Mouse (Mus musculus): Measurements from ENCODE around the gene Pax2.

DNA sequence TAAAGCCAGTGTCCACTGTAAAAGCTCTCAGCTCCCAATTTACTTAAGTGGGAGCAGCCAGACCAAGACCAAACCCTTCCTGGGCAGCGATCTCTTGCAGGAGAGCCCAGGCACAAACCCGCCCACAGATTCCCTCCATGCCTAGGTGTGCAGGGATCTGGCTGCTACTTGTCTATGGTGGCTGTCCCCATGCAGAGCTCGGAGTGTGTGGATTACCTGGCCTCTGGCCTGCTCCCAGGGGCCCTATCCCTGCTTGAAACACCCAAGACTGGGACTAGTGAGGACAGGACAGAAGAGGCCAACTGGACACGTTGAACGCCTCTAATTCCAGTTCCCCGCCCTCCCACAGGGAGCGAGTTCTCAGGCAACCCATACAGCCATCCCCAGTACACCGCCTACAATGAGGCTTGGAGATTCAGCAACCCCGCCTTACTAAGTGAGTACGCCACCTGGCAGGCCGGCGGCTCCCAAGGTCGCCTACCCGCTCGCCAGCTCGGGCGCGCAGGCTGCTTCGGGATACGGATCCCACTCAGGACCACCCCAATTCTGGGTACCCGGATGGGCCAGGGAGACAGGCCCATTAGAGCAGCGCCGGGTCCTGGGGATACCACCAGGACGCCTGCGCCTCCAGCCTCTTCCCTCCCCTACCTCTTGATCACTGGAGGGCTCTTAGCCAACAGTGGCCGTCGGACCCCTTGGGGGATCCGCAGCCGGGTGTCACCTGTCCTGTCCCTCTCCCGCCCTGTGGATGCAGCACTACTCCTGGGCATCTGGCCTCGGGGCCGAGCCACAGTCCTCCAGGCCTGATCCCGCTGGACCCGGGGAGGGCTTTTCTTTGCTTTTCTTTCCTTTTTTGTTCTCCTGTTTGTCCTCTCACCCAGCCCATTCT is 79.4 kb downstream of the Pax2 start:
- TF ChIP-seq EP300 (optimal IDR thresholded peaks at IDR 0.05) = no peak
- TF ChIP-seq CTCF (IDR thresholded peaks at IDR 0.05; ENCODE audit: low read depth) = no peak

Data from stomach, postnatal 0 days (tissue).